Comparison of ENCODE assay signal across 8 mouse cellular contexts in genomic region chr11:103360661-103361081, GRCm38 (mm10). TPM values are rescaled to one million over a fixed set of nuclear protein-coding genes. Genes with fewer than 3 reads are reported as not detected.
A peak's percentile ranks its signal among the peaks of the same experiment; 100 is the strongest.
DNase-seq lines count a peak whose midpoint lies in the region; ATAC-seq and TF ChIP-seq lines count a peak whose summit lies in the region.

No protein-coding gene starts in this region.

- no peaks in the 10 kb centered on the region for H3K36me3 ChIP-seq in erythroblast, embryonic 14.5 days (ENCODE audit: control insufficient read depth)
- H3K36me3 ChIP-seq in thymus, adult 2 months (ENCODE audit: control insufficient read depth, insufficient read depth, low read length), result no peaks in the 10 kb centered on the region
- 0 out of 2 replicates have a peak, but pooled peaks cover 3% of the 10 kb centered on the region for H3K36me3 ChIP-seq in limb, embryonic 10.5 days
- peaks cover 3% of the 10 kb centered on the region for H3K36me3 ChIP-seq in small intestine, adult 2 months (ENCODE audit: control insufficient read depth, insufficient read depth, low read length)

- no peak for ATAC-seq in erythroblast, adult 5-6 weeks (replicated peaks; ENCODE audit: low FRiP score, poor library complexity, severe bottlenecking)

- DNase-seq in thymus, adult 2 months, result no peak
- no peak for DNase-seq in thymus, adult 18-20 months
- no peak for DNase-seq in limb, embryonic 10.5 days (ENCODE audit: low spot score)
- no peak for DNase-seq in spleen, adult 18-20 months
- DNase-seq in gastrocnemius, adult 8-10 months (ENCODE audit: low spot score in 2 of 2), result no peak

- no peak overlapping the region for H3K27ac ChIP-seq in thymus, adult 2 months (ENCODE audit: control insufficient read depth, insufficient read depth, low read length)
- H3K27ac ChIP-seq in limb, embryonic 10.5 days, result peak overlapping the region; percentile 85
- no peak overlapping the region for H3K27ac ChIP-seq in small intestine, adult 2 months (ENCODE audit: insufficient read depth, low read depth, low read length)

- no peak for TF ChIP-seq CTCF in thymus, adult 2 months (IDR thresholded peaks at IDR 0.05; ENCODE audit: borderline replicate concordance, control insufficient read depth, extremely low read depth, insufficient read depth, low read length, poor library complexity)
- TF ChIP-seq CTCF in small intestine, adult 2 months (IDR thresholded peaks at IDR 0.05; ENCODE audit: extremely low read depth, insufficient read length, insufficient replicate concordance, low read depth, low read length), result no peak

- H3K9me3 ChIP-seq in erythroblast, embryonic 14.5 days (ENCODE audit: control insufficient read depth, low read length), result peaks cover 4% of the 10 kb centered on the region; the same call in 1 of the 2 replicates
- H3K9me3 ChIP-seq in limb, embryonic 10.5 days (replicated peaks), result no peaks in the 10 kb centered on the region

- TF ChIP-seq POLR2A in thymus, adult 2 months (IDR thresholded peaks at IDR 0.05; ENCODE audit: control insufficient read depth, extremely low read depth, insufficient read depth, low read length, poor library complexity), result no peak
- no peak for TF ChIP-seq POLR2A in small intestine, adult 2 months (IDR thresholded peaks at IDR 0.05; ENCODE audit: low read depth, low read length)

- H3K4me3 ChIP-seq in erythroblast, embryonic 14.5 days (replicated peaks), result peak overlapping the region; percentile 49
- H3K4me3 ChIP-seq in thymus, adult 2 months (ENCODE audit: control insufficient read depth, insufficient read depth, low read length), result peak overlapping the region; percentile 37
- peak overlapping the region; percentile 62 for H3K4me3 ChIP-seq in limb, embryonic 10.5 days
- peak overlapping the region; percentile 77 for H3K4me3 ChIP-seq in small intestine, adult 2 months (ENCODE audit: low read depth, low read length)

- WGBS in thymus, adult 2 months, result 12% methylated on average over 48 of the region's 48 CpGs
- 3% methylated on average over 48 of the region's 48 CpGs for WGBS in limb, embryonic 10.5 days
- WGBS in small intestine, adult 2 months, result 6% methylated on average over 48 of the region's 48 CpGs

- peaks cover 72% of the 10 kb centered on the region for H3K27me3 ChIP-seq in erythroblast, embryonic 14.5 days (ENCODE audit: control insufficient read depth)
- peaks cover 15% of the 10 kb centered on the region; the same call in 1 of the 2 replicates for H3K27me3 ChIP-seq in thymus, adult 2 months (ENCODE audit: control insufficient read depth, insufficient read depth, low read length)
- peaks cover 100% of the 10 kb centered on the region for H3K27me3 ChIP-seq in limb, embryonic 10.5 days (ENCODE audit: low read depth, poor library complexity, severe bottlenecking)
- no peaks in the 10 kb centered on the region for H3K27me3 ChIP-seq in small intestine, adult 2 months (ENCODE audit: control insufficient read depth, insufficient read depth, low read length)

- H3K4me1 ChIP-seq in erythroblast, embryonic 14.5 days (ENCODE audit: control insufficient read depth), result peaks cover 32% of the 10 kb centered on the region
- peaks cover 37% of the 10 kb centered on the region for H3K4me1 ChIP-seq in thymus, adult 2 months (replicated peaks; ENCODE audit: control insufficient read depth, insufficient read depth, low read length)
- H3K4me1 ChIP-seq in limb, embryonic 10.5 days, result peaks cover 59% of the 10 kb centered on the region
- H3K4me1 ChIP-seq in small intestine, adult 2 months (ENCODE audit: control insufficient read depth, insufficient read depth, insufficient read length, low read length), result peaks cover 36% of the 10 kb centered on the region

RNA-seq across cellular contexts. Expression of gene Arhgap27, which starts 2.8 kb away (rescaled TPM):
- polyA plus RNA-seq in erythroblast, embryonic 14.5 days (2012), result 0.27 and 0.48 TPM in 2 replicates
- total RNA-seq in erythroblast, adult 5-6 weeks (2015; ENCODE audit: low replicate concordance), result 5.6 and 7.9 TPM in 2 replicates
- 4.9 and 5.7 TPM in 2 replicates for total RNA-seq in erythroblast, adult 5-6 weeks (2017; ENCODE audit: low replicate concordance)
- polyA plus RNA-seq in thymus, adult 2 months (2012; rRNA removed), result 124 and 125 TPM in 2 replicates
- polyA plus RNA-seq in limb, embryonic 10.5 days (2016; fragmentation: Nextera tagmentation; extraction: Ambion mirVana), result 5.3 and 8.2 TPM in 2 replicates
- 105 and 122 TPM in 2 replicates for polyA plus RNA-seq in small intestine, adult 2 months (2012; rRNA removed)
- total RNA-seq in gastrocnemius, adult 8-10 months (2022), result 1 to 10 TPM; 2.5 to 4.7 (median 4.4) TPM

RNA-seq across cellular contexts. Expression of gene Plekhm1, which starts 51.8 kb away (rescaled TPM):
- 0.51 and 0.58 TPM in 2 replicates for polyA plus RNA-seq in erythroblast, embryonic 14.5 days (2012)
- 27.9 and 36.4 TPM in 2 replicates for total RNA-seq in erythroblast, adult 5-6 weeks (2015; ENCODE audit: low replicate concordance)
- 25.6 and 25.7 TPM in 2 replicates for total RNA-seq in erythroblast, adult 5-6 weeks (2017; ENCODE audit: low replicate concordance)
- polyA plus RNA-seq in thymus, adult 2 months (2012; rRNA removed), result 43.6 and 46.4 TPM in 2 replicates
- polyA plus RNA-seq in limb, embryonic 10.5 days (2016; fragmentation: Nextera tagmentation; extraction: Ambion mirVana), result 7.6 and 8.2 TPM in 2 replicates
- 10.4 and 16.6 TPM in 2 replicates for polyA plus RNA-seq in small intestine, adult 2 months (2012; rRNA removed)
- total RNA-seq in gastrocnemius, adult 8-10 months (2022), result 10 to 100 TPM; 14.1 to 16.4 (median 15.1) TPM

Comparison
In these comparisons a context has a peak if more than half of its experiments do, and no peak if none do; other contexts are left out.
1. RNA of gene Arhgap27, which starts 2.8 kb away (polyA plus RNA-seq): 124 to 125 TPM in thymus, adult 2 months and 105 to 122 TPM in small intestine, adult 2 months; 5.3 to 8.2 TPM in limb, embryonic 10.5 days and 0.27 to 0.48 TPM in erythroblast, embryonic 14.5 days; every median in the first group is over 10 times any median in the second.
2. Peak in every context shown above with its lines, with median percentiles within 50 percentile points of each other: H3K4me3 ChIP-seq.